In genomic region chr2:32182676-32183296, GRCm38 (mm10) we compare ENCODE assay signal across 8 mouse cellular contexts. TPM values are rescaled to one million over a fixed set of nuclear protein-coding genes. Genes with fewer than 3 reads are reported as not detected.
DNase-seq lines count a peak whose midpoint lies in the region; ATAC-seq lines count a peak whose summit lies in the region.

No protein-coding gene starts in this region.

- H3K9ac ChIP-seq in hindbrain, embryonic 12.5 days, result no peak overlapping the region
- no peak overlapping the region; the same call in 1 of the 2 replicates for H3K9ac ChIP-seq in lung, embryonic 16.5 days (ENCODE audit: low read length)
- H3K9ac ChIP-seq in liver, embryonic 12.5 days, result no peak overlapping the region

- DNase-seq in right cerebral cortex, adult 18-20 months, result peak; percentile 65
- DNase-seq in right cerebral cortex, adult 2 months (ENCODE audit: low spot score in 2 of 2), result no peak
- DNase-seq in fat pad, adult 2 months (ENCODE audit: extremely low read depth, low read depth, low spot score), result peak; percentile 99
- peak; percentile 78 for DNase-seq in telencephalon, adult 2 months (ENCODE audit: low read depth, low spot score)
- no peak for DNase-seq in spleen, postnatal 36 days (ENCODE audit: low spot score in 2 of 2)

- no peak overlapping the region for H3K4me3 ChIP-seq in hindbrain, embryonic 12.5 days
- no peak overlapping the region; the same call in 1 of the 2 replicates for H3K4me3 ChIP-seq in lung, embryonic 16.5 days (ENCODE audit: low read length)
- H3K4me3 ChIP-seq in liver, embryonic 12.5 days, result no peak overlapping the region

- ATAC-seq in hindbrain, embryonic 12.5 days (ENCODE audit: low FRiP score), result peak; percentile 39; the same call in 1 of the 2 replicates
- peak; percentile 85 for ATAC-seq in lung, embryonic 16.5 days (ENCODE audit: low read depth)
- no peak for ATAC-seq in liver, embryonic 12.5 days

- peaks cover 42% of the 10 kb centered on the region for H3K4me1 ChIP-seq in hindbrain, embryonic 12.5 days
- peaks cover 41% of the 10 kb centered on the region for H3K4me1 ChIP-seq in lung, embryonic 16.5 days (replicated peaks; ENCODE audit: control insufficient read depth, insufficient read depth, low read length)
- H3K4me1 ChIP-seq in liver, embryonic 12.5 days, result peaks cover 27% of the 10 kb centered on the region

- 67% methylated on average over 13 of the region's 13 CpGs for WGBS in hindbrain, embryonic 12.5 days
- 50% methylated on average over 13 of the region's 13 CpGs for whole genome bisulfite sequencing in lung, embryonic 16.5 days
- 77% methylated on average over 13 of the region's 13 CpGs for WGBS in liver, embryonic 12.5 days (ENCODE audit: insufficient replicate concordance)

- no peaks in the 10 kb centered on the region for H3K9me3 ChIP-seq in hindbrain, embryonic 12.5 days (replicated peaks)
- no peaks in the 10 kb centered on the region for H3K9me3 ChIP-seq in lung, embryonic 16.5 days (ENCODE audit: control insufficient read depth, low read length)
- no peaks in the 10 kb centered on the region for H3K9me3 ChIP-seq in liver, embryonic 12.5 days (replicated peaks)

- no peak overlapping the region for H3K4me2 ChIP-seq in hindbrain, embryonic 12.5 days (replicated peaks)
- H3K4me2 ChIP-seq in lung, embryonic 16.5 days (ENCODE audit: low read depth, low read length), result peak overlapping the region; percentile 18; the same call in 1 of the 2 replicates
- H3K4me2 ChIP-seq in liver, embryonic 12.5 days, result no peak overlapping the region

- H3K27ac ChIP-seq in hindbrain, embryonic 12.5 days, result peak overlapping the region; percentile 55
- peak overlapping the region; percentile 88 for H3K27ac ChIP-seq in lung, embryonic 16.5 days (ENCODE audit: low read length)
- H3K27ac ChIP-seq in liver, embryonic 12.5 days, result no peak overlapping the region

- H3K36me3 ChIP-seq in hindbrain, embryonic 12.5 days, result peaks cover 49% of the 10 kb centered on the region
- H3K36me3 ChIP-seq in lung, embryonic 16.5 days (ENCODE audit: control insufficient read depth, insufficient read depth, low read length), result peaks cover 12% of the 10 kb centered on the region
- peaks cover 58% of the 10 kb centered on the region for H3K36me3 ChIP-seq in liver, embryonic 12.5 days

- H3K27me3 ChIP-seq in hindbrain, embryonic 12.5 days, result no peaks in the 10 kb centered on the region
- no peaks in the 10 kb centered on the region for H3K27me3 ChIP-seq in lung, embryonic 16.5 days (ENCODE audit: control insufficient read depth, insufficient read depth, low read depth, low read length)
- no peaks in the 10 kb centered on the region for H3K27me3 ChIP-seq in liver, embryonic 12.5 days (replicated peaks)

RNA-seq across cellular contexts. Expression of gene Prrc2b, which starts 31.9 kb away (rescaled TPM):
- polyA plus RNA-seq in hindbrain, embryonic 12.5 days (2016; fragmentation: Nextera tagmentation; extraction: Ambion mirVana), result 111 and 114 TPM in 2 replicates
- 24.7 and 26.9 TPM in 2 replicates for polyA plus RNA-seq in lung, embryonic 16.5 days (2015; fragmentation: Nextera tagmentation; extraction: Ambion mirVana)
- polyA plus RNA-seq in liver, embryonic 12.5 days (2016; fragmentation: Nextera tagmentation; extraction: Ambion mirVana), result 20.8 and 23.6 TPM in 2 replicates

RNA-seq across cellular contexts. Expression of gene Pomt1, which starts 53.6 kb away (rescaled TPM):
- polyA plus RNA-seq in hindbrain, embryonic 12.5 days (2016; fragmentation: Nextera tagmentation; extraction: Ambion mirVana), result 25.5 and 25.9 TPM in 2 replicates
- 23.0 and 24.1 TPM in 2 replicates for polyA plus RNA-seq in lung, embryonic 16.5 days (2015; fragmentation: Nextera tagmentation; extraction: Ambion mirVana)
- 19.1 and 20.0 TPM in 2 replicates for polyA plus RNA-seq in liver, embryonic 12.5 days (2016; fragmentation: Nextera tagmentation; extraction: Ambion mirVana)

Comparison
In these comparisons a context has a peak if more than half of its experiments do, and no peak if none do; other contexts are left out.
1. DNase-seq: peak in right cerebral cortex, adult 18-20 months (single experiment), fat pad, adult 2 months (single experiment) and telencephalon, adult 2 months (single experiment); none in right cerebral cortex, adult 2 months (0 of 2) and spleen, postnatal 36 days (0 of 2).